Mouse (Mus musculus) adrenal gland (tissue): ENCODE measurements at regions not wholly inside any gene's neighbourhood (a gene's known extent, or its start where the extent isn't known, plus 50 kb on each side); places are given as distances from the start of the nearest gene placed in this dataset.

Source experiments
- intact Hi-C: fragments of 180-260 bp; cut with DNase I; formaldehyde crosslinking; loops from one replicate; pipeline ENCODE4 v1.15.1; 2025

DNA sequence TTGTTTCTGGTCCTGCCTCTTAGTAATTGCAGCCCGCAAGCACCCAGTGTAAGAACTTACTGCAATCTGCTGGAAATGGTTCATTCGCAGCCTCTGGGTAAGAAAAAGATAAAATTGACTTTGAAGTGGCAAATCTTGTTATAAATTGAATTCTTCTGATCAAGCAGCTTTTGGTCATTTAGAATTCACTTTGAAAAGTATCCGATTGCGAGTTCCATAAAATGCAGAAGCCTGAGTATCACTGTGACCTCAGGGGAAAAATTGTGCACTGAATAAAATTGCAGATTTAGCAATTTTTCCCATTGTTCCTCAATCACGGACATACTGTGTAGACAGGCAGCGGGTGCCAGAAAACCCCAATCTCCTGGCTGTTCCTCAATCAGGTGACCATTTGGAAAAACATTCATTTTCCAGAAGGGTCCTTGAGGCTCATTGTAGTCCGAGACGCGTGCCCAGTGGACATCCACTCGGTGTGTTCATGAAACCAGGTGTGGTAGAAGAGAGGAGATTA is 320.4 kb downstream of the Cmpk2 start:
- intact Hi-C loops = no loop called here

DNA sequence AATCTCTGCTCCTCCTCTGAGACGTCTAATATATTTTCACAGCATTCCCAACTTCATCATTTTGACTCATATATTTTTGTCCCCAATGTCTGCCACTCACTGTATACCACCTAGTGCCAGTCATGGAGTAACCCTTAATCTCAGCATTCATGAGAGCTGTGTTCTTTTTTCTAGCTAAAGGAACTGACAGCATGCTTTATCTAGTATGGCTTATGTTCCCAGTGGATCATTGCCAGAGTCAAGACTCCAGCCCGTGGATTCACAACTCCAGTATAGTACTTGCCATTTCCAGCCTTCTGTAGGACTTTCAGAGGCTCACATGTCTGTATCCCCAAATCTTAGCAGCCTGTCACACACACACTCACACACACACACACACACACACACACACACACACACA is 316.5 kb downstream of the Cmpk2 start:
- intact Hi-C loops = no loop called here

- intact Hi-C loops = no loop called here
These were observed 315.4 kb downstream of the Cmpk2 start for GRCm38 (mm10) chr12:26784426-26784825.

- intact Hi-C loops = no loop called here
These were observed 314.8 kb downstream of the Cmpk2 start for GRCm38 (mm10) chr12:26783800-26784199.

DNA sequence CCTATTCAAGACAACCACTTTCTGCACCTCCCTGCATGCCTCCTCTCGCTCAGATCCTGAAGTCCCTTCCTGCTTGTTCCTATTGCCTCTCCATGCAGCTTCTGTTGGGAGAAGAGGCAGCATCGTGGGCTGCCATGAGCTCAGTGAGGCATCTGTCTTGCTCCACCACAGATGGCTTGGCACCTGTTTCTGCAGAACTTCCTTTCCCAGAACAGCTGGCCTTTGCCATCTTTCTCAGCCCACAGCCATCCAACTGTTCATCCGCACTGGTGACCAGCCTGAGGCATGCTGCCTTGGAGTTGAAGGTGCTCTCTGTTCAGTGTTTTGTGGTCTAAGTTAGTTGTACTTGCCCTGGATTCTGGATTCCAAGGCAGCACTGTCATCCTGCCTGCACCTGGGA is 312.5 kb downstream of the Cmpk2 start:
- intact Hi-C loops = no loop called here

DNA sequence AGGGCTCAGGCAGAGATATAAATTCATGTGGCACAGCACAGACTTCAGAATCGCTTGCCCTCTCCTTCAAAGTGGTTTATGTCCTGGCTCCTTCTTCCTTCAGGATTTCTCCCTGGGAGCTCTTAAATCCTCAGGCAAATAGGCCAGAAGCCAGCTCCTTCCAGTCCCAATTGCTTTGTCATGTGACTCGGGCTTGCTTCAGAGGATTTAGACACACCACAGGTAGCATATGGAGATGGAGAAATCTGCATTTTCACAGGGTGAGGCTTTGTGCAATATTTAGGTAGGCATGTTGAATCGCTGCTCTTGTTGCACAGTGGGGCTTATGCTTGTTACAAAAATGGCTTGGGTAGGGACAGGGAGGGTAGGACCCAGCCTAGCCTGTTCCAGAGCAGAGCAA is 309.8 kb downstream of the Cmpk2 start:
- intact Hi-C loops = no loop called here

DNA sequence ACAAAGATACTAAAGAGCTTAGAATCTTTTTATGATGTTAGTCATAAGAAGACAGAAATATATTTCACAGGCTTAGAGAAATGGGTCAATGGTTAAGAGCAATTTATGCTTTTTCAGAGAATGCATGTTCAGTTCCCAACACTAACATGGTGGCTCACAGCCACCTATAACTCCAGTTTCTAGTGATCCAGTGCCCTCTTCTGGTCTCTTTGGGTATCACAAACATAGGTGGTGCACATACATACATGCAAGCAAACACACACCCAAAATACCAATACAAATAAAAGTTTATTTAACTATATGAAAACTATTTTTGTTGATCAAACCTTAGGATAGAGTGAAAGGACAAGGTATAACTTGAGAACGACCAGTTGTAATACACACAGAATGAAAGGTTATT is 308.0 kb downstream of the Cmpk2 start:
- intact Hi-C loops = no loop called here

- intact Hi-C loops = no loop called here
These were observed 305.0 kb downstream of the Cmpk2 start for GRCm38 (mm10) chr12:26774016-26774415.

GRCm38 (mm10) chr12:26770753-26771583 is 302.0 kb downstream of the Cmpk2 start:
- intact Hi-C loops = no loop called here

- intact Hi-C loops = loop anchor here (10.0 kb wide), 1 partner anchor 177 kb away; no protein-coding TSS in a partner anchor
These were observed 298.5 kb downstream of the Cmpk2 start for GRCm38 (mm10) chr12:26767551-26767950.

GRCm38 (mm10) chr12:26758657-26759325 is 289.8 kb downstream of the Cmpk2 start:
- intact Hi-C loops = no loop called here

DNA sequence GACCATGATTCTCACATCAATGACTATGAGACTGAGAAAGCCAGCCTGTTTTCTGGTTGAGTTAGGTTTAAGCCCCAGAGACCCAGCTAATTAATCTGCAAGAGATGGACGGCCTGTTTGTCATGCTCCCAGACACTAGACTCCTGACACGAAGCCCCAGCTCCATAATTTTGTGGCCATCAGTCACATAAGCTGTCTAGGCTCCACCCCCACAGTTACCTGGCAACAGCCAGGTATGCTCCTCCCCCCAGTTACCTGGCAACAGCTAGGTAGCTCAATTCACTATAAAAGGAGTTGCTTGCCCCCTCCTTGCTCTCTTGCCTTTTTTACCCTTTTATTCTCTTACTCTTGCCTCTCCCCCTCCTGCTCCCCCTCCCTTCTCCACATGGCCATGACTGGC is 287.3 kb downstream of the Cmpk2 start:
- intact Hi-C loops = no loop called here

- intact Hi-C loops = no loop called here
These were observed 285.6 kb downstream of the Cmpk2 start for GRCm38 (mm10) chr12:26754611-26755010.

DNA sequence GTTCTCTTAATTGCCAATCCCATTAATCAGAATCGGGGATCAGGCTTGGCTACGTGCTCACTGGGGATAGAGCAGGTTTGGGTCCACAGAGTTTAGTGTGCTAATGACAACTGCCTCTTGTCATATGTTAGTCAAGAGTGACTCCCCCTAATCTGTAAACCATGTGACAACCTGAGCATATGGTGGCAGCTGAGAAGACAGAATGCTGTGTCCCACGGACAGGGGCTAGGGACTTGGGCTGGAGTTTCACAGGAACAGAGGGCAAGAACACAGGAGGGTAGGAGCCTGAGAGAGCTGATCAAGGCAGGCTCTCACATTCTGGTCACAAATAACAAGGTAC is 265.5 kb downstream of the Cmpk2 start:
- intact Hi-C loops = no loop called here

GRCm38 (mm10) chr12:26733822-26734557 is 265.0 kb downstream of the Cmpk2 start:
- intact Hi-C loops = no loop called here

- intact Hi-C loops = no loop called here
These were observed 254.4 kb downstream of the Cmpk2 start for GRCm38 (mm10) chr12:26723399-26723798.

DNA sequence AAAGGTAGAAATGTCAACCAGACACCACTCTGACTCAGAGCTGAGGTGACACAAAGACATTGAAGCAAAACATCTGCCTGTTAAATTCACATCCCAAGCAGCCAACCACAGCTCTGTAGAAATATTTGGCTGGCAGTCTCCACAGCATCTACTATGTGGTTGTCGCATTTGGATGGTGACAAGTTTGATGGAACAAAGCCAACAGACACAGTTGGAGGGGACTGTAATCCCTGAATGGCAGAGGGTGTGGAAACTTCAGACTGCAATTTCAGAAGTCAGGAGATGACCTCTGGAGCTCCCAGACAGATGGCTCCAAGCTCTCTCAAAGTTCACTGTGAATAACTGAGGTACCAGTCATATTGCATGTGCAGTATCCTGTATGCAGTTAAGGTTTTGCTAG is 229.8 kb downstream of the Cmpk2 start:
- intact Hi-C loops = no loop called here

GRCm38 (mm10) chr12:26688048-26688447 is 219.0 kb downstream of the Cmpk2 start:
- intact Hi-C loops = no loop called here

DNA sequence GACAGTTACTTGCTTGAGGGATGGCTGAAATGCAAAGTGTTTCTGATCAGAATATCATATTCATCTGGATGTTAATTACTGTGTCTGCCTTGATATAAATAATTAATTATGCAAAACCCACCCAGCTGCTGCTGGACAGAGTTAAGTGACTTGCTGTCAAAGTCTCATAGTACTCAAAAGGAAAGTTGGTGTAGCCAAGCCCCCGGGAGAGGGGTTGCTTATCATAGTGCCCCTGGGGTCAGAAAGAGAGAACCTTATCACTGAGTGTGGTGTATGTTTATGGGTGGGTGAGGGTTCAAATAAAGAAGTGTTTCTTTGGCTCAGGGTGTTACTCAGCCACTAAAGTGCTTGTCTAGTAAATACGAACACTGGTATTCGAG is 211.6 kb downstream of the Cmpk2 start:
- intact Hi-C loops = no loop called here

GRCm38 (mm10) chr12:26679887-26680567 is 211.0 kb downstream of the Cmpk2 start:
- intact Hi-C loops = no loop called here

- intact Hi-C loops = no loop called here
These were observed 196.5 kb downstream of the Cmpk2 start for GRCm38 (mm10) chr12:26665466-26665865.
